Mouse (Mus musculus): ENCODE measurements at regions not wholly inside any gene's neighbourhood (a gene's known extent, or its start where the extent isn't known, plus 50 kb on each side); places are given as distances from the start of the nearest gene placed in this dataset.
"Not testable (repeated sequence)": the region's sequence is repeated elsewhere in the genome, so short reads cannot be mapped to it uniquely, and the experiment has no call there.

- no peak for DNase-seq (ENCODE audit: low spot score)
Observed at GRCm38 (mm10) chr10:33027055-33027454, 53.3 kb upstream of the Trdn start.

DNA sequence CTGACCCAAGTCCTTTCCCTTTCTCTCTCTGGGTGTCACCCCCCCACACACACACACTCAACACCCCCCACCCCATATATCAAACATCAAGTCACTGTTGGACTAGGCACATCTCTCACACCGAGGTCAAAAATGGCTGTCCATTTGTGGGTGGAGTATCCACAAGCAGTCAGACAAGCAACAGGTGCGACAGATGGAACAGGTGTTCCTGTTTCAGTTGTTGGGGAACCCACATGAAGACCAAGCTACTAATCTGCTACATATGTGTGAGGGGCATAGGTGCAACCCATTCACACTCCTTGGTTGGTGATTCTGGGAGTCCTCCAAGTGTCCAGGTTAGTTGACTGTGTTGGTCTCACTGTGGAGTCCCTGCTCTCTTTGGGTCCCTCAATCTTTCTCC lies 58.1 kb upstream of the Trdn start:
- no peak for DNase-seq (ENCODE audit: low spot score)

DNA sequence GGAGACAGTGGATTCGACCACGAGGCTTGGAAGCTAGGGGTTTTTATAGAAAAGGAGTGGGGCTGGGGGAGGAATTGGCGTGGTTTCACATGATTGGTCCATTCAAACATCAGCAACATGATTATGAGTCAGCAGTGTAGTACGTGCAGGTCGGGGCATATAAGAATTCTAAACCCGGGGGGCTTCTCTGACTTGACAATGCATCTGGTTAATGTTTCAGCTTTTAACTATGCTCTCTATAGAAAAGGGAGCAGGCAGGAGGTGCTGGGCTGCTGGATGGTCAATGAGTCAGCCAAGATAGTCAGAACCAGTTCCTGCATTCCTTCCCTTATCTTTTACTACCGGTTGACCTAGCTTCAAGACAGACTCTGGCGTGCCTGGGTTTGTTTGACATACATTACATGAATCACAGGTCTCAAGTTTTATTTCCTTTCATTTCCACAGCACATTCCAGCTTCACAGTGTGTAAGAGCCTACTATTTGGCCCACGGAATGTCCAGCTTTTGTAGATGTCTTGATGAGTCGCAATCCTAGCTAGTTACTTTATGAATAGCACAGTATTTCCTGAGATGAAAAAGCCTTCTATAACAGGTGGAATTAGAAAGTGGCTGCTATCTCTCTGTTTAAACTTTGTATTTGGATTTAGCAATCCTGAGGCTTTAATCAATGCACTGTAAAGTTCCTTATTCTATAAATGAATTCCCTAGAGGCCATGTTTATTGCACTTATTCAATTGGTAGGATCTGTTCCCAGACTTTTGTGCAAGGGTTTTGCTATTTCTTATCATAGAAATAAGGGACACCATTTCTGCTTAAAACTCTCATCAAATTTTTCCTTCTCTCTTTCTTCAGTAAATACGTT lies 94.7 kb upstream of the Nkain2 start:
- peak; percentile 76 for DNase-seq (ENCODE audit: low spot score)

GRCm38 (mm10) chr10:32958286-32959043 lies 68.2 kb upstream of the Nkain2 start:
- DNase-seq (ENCODE audit: low spot score): not testable (repeated sequence)

DNA sequence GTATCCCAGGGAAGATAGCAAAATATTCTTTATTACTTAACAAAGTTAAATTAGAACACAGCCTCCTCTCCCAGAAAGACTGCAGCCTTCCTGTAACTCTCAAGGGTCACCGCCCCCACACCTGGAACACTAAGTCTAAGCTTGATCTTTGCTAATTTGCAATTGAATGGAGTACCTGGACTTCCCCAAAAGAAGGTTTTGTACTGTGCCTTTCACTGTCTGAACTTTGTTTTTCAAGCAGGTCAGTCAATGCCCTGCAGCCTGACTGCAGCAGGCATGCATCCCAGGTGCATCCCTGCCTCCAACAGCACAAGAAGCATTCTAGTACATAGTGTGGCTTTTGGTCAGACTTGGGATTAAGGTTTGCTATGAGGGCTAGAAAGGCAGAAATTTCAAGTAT lies 67.2 kb upstream of the Nkain2 start:
- DNase-seq (ENCODE audit: low spot score): not testable (repeated sequence)

- not testable (repeated sequence) for DNase-seq (ENCODE audit: low spot score)
Observed at GRCm38 (mm10) chr10:32953771-32954170, 63.5 kb upstream of the Nkain2 start.

DNA sequence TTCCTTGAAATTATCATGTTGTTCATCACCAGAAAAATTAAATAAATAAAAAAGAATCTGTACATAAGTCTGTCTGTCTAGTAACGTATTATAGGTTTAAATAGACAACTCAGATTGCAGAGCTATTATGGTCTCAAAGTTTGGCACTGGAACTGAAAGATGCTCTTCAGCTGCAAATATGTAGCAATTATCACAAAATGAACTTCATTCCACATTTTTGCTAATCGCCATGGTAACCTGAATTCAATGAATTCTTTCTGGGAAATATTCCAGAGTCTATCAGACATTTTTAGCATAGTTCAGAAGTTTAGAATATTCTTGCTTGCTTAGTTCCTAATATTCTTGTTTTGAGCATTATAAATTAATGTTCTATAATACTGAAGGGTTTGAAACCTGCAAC lies 62.2 kb upstream of the Nkain2 start:
- no peak for DNase-seq (ENCODE audit: low spot score)

- DNase-seq (ENCODE audit: low spot score): no peak
Observed at GRCm38 (mm10) chr10:32943026-32943425, 52.8 kb upstream of the Nkain2 start.

All from urinary bladder, postnatal 14 days (tissue).